Mouse (Mus musculus): ENCODE results near the gene Spout1.
"Not testable (repeated sequence)": the region's sequence is repeated elsewhere in the genome, so short reads cannot be mapped to it uniquely, and the experiment has no call there.

Spout1 gene

DNA sequence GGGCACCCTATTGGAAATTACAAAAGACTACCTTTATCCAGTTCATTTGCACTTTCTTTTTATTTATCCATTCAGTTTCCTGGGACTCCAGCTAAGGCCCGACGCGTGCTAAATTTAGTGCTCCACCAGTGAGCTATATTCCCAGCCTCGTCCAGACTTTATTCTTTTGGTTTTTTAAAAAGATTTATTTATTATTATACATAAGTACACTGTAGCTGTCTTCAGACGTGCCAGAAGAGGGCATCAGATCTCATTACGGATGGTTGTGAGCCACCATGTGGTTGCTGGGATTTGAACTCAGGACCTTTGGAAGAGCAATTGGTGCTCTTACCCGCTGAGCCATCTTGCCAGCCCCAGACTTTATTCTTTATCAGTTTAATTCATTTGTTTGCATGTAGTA, 452 bp upstream of the Spout1 start:
- DNase-seq (ENCODE audit: low read depth) = not testable (repeated sequence)

DNA sequence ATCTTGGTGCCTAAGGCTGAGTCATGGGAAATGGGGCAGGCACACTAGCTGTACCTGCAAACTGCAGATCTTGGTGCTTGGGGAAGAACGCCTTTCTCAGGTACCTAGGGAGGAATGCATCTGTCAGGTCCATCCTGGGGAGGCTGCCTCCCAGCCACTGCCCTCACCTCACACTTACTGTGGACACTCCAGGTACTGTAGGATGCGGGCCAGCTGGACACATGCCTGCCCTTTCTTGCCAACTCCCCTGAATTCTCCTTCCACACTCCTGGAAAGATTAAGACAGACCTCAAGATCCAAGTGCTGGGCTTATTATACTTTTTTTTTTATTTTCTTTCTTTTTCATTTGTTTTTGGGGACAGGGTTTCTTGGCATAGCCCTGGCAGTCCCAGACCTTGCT, 1.7 kb downstream of the Spout1 start:
- no peak for DNase-seq (ENCODE audit: low read depth)

- DNase-seq (ENCODE audit: low read depth) = peak; percentile 24
Observed at GRCm38 (mm10) chr2:30175897-30176296, 2.4 kb downstream of the Spout1 start.

DNA sequence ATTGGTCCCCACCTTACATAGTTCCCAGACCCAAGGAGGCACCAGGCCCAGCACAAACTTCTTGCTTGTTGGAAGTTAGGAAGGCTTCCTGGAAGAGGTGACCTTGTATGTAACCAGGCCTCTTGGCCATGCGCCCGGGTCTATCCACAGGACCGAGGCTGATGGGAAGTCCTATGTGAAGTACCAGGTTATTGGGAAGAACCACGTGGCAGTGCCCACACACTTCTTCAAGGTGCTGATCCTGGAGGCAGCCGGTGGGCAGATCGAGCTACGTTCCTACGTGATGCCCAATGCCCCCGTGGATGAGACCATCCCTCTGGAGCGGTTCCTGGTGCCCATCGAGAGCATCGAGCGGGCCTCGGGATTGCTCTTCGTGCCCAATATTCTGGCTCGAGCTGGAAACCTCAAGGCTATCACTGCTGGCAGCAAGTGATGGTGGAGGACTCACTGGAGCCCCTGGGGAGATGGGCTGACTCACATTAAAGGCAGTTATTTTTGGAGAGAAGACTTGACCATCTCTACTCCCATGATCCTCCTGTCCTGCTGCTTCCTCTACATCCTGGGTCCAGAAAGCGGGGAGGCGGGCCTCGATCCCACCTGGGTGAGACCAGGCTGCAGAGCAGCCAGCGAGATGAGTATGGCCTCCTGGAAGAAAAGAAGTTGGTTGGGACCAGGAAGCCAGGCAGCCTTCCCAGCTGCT, 4.6 kb downstream of the Spout1 start:
- no peak for DNase-seq (ENCODE audit: low read depth)

DNA sequence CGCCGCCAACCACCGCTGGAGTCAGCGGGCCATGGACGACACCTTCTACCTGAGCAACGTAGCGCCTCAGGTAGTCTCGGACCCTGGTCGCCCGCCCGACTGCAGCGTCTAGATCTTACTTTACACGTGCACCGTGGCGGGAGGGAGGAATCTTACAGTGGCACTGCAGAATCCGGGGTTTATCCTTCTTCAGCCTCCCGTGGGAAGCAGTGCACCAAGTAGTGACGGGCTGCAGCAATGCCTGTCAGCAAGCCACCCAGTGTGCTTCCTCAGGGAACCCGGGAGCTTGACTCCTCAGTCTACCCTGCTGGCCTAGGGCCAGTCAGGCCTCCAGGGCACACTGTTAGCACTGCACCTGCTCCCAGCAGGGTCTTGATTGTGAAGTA, 6.3 kb downstream of the Spout1 start:
- no peak for DNase-seq (ENCODE audit: low read depth)

- DNase-seq (ENCODE audit: low read depth) = no peak
Observed at GRCm38 (mm10) chr2:30171371-30171996, 6.8 kb downstream of the Spout1 start, which contains the start of gene Endog. Gene Endog, plus strand, starts transcription at chr2:30171493.

DNA sequence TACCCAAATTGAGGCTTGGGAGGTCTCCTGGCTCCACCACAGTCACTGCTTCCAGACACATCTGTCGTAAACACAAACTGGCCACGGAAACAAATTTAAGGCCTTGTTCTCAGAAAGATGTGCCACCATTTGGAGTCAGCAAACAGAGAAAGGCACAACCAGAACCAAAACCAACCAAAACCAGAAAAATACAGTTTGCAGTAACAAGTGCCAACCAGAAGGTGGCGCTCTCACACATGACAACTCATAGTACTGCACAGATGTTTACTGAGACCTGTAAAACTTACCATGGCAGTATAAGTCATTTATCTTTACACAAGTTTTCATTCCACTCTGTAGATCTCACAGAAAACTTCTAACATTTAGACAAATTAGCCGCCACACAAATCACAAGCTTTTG, 11.6 kb downstream of the Spout1 start:
- DNase-seq (ENCODE audit: low read depth) = peak; percentile 35

GRCm38 (mm10) chr2:30164340-30164932, 13.8 kb downstream of the Spout1 start:
- no peak for DNase-seq (ENCODE audit: low read depth)

- peak; percentile 76 for DNase-seq (ENCODE audit: low read depth)
Observed at GRCm38 (mm10) chr2:30161809-30162208, 16.4 kb downstream of the Spout1 start.

DNA sequence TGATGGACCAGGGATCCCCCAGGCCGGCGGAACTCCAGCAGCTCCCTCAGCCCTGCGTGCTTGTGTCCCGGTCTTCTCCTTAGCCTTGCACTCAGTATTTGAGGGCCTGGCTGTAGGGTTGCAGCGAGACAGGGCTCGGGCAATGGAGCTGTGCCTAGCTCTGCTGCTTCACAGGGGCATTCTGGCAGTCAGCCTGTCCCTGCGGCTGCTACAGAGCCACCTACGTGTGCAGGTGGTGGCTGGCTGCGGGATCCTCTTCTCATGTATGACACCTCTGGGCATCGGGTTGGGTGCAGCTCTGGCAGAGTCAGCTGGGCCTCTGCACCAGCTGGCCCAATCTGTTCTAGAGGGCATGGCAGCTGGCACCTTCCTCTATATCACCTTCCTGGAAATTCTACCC, 18.4 kb downstream of the Spout1 start:
- not testable (repeated sequence) for DNase-seq (ENCODE audit: low read depth)

DNA sequence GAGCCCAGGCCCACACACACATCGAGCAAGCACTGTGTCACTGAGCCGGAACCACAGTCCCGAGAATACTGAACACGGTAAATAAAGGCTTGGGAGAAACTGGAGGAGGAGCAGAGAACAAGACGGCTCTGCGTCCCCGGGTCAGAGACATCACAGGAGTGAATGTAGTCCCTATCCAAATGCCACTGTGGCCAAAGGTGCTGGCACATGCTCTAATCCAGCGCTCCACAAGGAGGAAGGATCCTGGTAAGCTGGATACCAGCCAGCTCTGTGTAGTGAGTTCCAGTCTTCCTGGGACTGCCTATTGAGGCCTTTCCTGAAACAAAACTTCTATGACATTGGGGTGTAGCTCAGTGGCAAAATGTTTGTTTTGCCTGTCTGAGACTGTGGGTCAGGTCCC, 25.6 kb downstream of the Spout1 start:
- DNase-seq (ENCODE audit: low read depth) = no peak

GRCm38 (mm10) chr2:30151840-30152239, 26.4 kb downstream of the Spout1 start:
- DNase-seq (ENCODE audit: low read depth) = no peak

DNA sequence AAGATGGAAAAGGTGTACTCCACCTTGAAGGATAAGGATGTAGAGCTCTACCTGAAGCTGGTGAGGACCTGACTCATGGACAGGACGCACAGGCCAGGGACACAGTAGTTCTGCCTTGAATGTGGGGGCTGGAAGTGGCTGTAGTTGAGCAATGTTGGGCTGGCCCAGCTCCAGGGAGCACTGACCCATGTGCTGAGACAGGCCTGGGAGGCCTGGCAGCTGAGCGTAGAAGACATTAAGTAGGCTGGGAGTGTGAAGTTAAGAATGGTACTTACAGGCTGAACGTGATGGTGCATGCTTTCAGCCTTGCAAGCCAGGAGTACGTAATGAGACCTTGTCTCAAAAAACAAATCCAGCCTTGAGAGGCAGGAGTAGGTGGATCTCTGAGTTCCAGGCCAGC, 30.8 kb downstream of the Spout1 start:
- no peak for DNase-seq (ENCODE audit: low read depth)

DNA sequence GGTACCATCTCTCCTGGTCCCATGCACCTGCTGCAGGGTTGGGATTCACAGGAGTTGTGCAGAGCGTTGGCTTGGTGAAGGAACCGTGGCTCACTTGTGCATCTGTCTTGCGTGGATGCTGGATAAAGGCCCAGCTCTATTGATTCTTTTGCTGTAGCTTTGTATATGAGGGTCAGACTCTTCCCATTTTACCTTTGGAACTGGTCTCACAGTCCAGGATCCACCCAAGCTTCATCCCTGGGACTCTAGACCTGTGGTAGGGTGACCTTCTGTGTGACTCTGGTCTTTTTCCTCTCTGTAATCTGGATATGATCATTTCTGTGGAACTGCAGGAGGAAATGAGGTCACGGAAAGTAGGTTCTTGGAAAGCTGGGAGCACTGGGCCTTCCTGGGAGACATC, 33.8 kb downstream of the Spout1 start:
- DNase-seq (ENCODE audit: low read depth) = no peak

DNA sequence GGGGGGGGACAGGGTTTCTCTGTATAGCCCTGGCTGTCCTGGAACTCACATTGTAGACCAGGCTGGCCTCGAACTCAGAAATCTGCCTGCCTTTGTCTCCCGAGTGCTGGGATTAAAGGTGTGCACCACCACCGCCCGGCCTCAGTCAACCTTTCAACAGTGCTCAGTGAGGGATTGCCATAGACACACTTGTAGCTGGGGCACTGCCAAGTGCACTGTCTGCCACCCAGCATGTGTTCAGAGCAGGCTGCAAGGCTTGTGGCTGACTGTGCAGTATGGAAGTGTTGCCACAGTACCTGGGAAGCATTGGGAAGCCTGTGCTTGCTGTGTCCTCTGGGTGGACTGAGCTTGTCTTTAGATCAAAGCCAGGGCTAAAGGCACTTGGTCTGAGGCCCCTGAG, 38.2 kb downstream of the Spout1 start:
- not testable (repeated sequence) for DNase-seq (ENCODE audit: low read depth)

- DNase-seq (ENCODE audit: low read depth) = no peak
Observed at GRCm38 (mm10) chr2:30136458-30136857, 41.8 kb downstream of the Spout1 start.

- DNase-seq (ENCODE audit: low read depth) = no peak
Observed at GRCm38 (mm10) chr2:30134928-30135620, 43.2 kb downstream of the Spout1 start.

- peak; percentile 35 for DNase-seq (ENCODE audit: low read depth)
Observed at GRCm38 (mm10) chr2:30134378-30134711, 43.9 kb downstream of the Spout1 start.

- peak; percentile 98 for DNase-seq (ENCODE audit: low read depth)
Observed at GRCm38 (mm10) chr2:30133613-30134377, 44.5 kb downstream of the Spout1 start, which contains the start of gene Tbc1d13. Gene Tbc1d13, plus strand, starts transcription at chr2:30133746.

GRCm38 (mm10) chr2:30132801-30133612, 45.3 kb downstream of the Spout1 start:
- DNase-seq (ENCODE audit: low read depth) = peak; percentile 77

- DNase-seq (ENCODE audit: low read depth) = peak; percentile 41
Observed at GRCm38 (mm10) chr2:30131240-30131639, 47.0 kb downstream of the Spout1 start.

Data from 416B (cell line).